Mouse (Mus musculus) frontal cortex, adult (tissue): Measurements from ENCODE around the gene 4930558K02Rik.

Source experiments
- ATAC-seq: cut with Nextera tagmentation; 2 replicates; pipeline ENCODE4 v1.9.2; 2017; ENCODE audit warnings: mild to moderate bottlenecking, moderate library complexity, mixed read lengths; ENCODE audit not compliant: low TSS enrichment

Gene 4930558K02Rik

GRCm38 (mm10) chr1:161902692-161903452 is 76.6 kb downstream of the 4930558K02Rik start:
- ATAC-seq = no peak

- no peak for ATAC-seq
These were observed 79.3 kb downstream of the 4930558K02Rik start for GRCm38 (mm10) chr1:161900129-161900528.

- no peak for ATAC-seq
These were observed 82.2 kb downstream of the 4930558K02Rik start for GRCm38 (mm10) chr1:161897235-161897634.

GRCm38 (mm10) chr1:161896130-161896529 is 83.3 kb downstream of the 4930558K02Rik start:
- no peak for ATAC-seq

GRCm38 (mm10) chr1:161895014-161895413 is 84.4 kb downstream of the 4930558K02Rik start:
- no peak for ATAC-seq

- no peak for ATAC-seq
These were observed 84.9 kb downstream of the 4930558K02Rik start for GRCm38 (mm10) chr1:161894553-161894952.

- ATAC-seq = no peak
These were observed 85.3 kb downstream of the 4930558K02Rik start for GRCm38 (mm10) chr1:161894126-161894525.
